Mouse (Mus musculus): ENCODE results near the gene Fbln1. TPM values are rescaled to one million over a fixed set of nuclear protein-coding genes. Genes with fewer than 3 reads are reported as not detected.

Gene Fbln1
- polyA plus RNA-seq, 1 experiment, result not detected

DNA sequence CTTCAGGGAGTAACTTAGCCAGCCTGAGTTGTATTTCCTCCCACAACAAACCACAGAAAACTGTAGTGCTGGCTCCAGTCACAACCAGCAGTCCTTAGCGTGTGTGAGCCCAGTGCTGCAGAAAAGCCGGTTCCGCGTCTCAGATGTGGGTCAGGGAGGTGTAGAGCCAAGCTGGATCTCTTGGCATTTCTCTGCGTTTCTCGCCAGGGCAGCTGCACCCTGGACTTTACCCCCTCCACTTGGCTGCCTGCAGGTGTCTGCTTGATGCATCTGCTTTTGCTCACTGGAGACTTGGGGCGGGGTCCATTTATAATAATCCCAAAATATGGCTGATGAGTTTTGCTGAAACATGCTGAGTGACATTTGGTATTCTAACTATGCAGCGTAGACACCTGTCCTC lies 71.5 kb downstream of the Fbln1 start:
- Histone ChIP-seq H3K4me3 (ENCODE audit: insufficient read depth, low read length) (no peak overlapping the region), H3K27ac (ENCODE audit: insufficient read depth, low read depth, low read length) (no peak overlapping the region), H3K4me1 (ENCODE audit: control insufficient read depth, insufficient read depth, low read length) (no peaks in the 10 kb centered on the region)
- TF ChIP-seq CTCF (IDR thresholded peaks at IDR 0.05; ENCODE audit: low read depth, low read length), result no peak
- no peak for TF ChIP-seq POLR2A (IDR thresholded peaks at IDR 0.05; ENCODE audit: borderline replicate concordance, low read depth, low read length)

DNA sequence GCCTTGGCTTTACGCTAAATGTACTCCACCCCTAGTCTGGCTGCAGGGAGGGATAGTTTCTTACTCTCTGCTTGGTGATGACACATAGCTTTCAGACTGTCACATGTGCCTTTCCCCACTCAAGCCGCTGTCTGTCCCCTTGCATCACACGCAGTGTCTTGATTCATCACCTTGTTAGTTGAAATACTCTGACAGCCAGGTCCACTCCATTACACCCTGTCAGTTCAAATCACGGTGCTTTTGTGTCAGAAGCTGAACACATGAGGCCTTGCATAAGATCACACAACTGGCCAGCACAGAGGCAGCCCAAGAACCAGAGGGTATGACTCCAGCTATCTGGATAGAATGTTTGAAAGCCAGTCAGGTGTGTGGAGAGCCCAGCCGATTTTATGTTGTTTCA lies 73.2 kb downstream of the Fbln1 start:
- no peak for TF ChIP-seq POLR2A (IDR thresholded peaks at IDR 0.05; ENCODE audit: borderline replicate concordance, low read depth, low read length)
- Histone ChIP-seq H3K27ac (ENCODE audit: insufficient read depth, low read depth, low read length) (no peak overlapping the region), H3K4me3 (ENCODE audit: insufficient read depth, low read length) (no peak overlapping the region)

DNA sequence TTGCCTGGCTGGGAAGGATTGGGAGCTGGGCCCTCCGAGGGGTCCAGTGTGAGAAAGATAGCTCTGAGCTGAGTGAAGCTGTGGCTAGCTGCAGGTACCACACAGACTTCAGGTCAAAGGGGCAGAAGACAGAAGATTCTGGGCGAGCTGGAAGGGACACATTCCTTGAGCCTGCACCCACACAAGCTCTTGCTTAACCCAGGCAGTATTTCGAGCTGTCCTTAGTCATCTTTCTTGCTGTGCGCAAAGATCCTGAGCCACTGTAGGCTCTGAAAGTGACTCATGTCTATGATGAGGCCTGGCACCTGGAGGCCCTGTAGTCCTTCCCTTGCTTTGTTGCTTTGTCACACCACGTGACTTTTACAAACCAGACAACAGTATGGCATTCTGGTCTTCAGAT lies 76.3 kb downstream of the Fbln1 start:
- Histone ChIP-seq H3K27ac (ENCODE audit: insufficient read depth, low read depth, low read length) (no peak overlapping the region), H3K4me3 (ENCODE audit: insufficient read depth, low read length) (no peak overlapping the region), H3K4me1 (ENCODE audit: control insufficient read depth, insufficient read depth, low read length) (no peaks in the 10 kb centered on the region)
- TF ChIP-seq POLR2A (IDR thresholded peaks at IDR 0.05; ENCODE audit: borderline replicate concordance, low read depth, low read length) (no peak), CTCF (IDR thresholded peaks at IDR 0.05; ENCODE audit: low read depth, low read length) (no peak)

More for the DNA sequence above, 73.2 kb downstream of the Fbln1 start:
- no peaks in the 10 kb centered on the region for H3K4me1 ChIP-seq (ENCODE audit: control insufficient read depth, insufficient read depth, low read length)

DNA sequence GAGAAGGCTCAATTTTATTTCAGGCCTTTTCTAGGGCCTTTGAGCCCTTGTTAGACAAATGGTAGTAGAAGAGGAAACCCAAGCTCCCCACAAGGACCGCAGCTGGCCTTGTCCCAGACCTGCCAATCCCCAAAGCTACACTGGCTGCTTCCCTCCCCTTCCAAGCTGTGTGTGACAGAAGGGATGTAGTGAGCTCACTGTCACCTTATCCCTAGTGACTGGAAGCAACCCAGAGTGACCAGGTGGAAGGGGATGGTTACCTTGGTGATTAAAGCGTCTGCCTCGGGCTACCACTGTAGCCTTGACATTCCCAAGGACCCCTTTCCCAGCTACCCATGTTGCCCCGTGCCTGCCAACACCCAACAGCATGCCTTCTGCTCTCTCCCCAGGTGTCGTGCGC lies 78.9 kb downstream of the Fbln1 start:
- H3K27ac ChIP-seq (ENCODE audit: insufficient read depth, low read depth, low read length), result no peak overlapping the region
- TF ChIP-seq CTCF (IDR thresholded peaks at IDR 0.05; ENCODE audit: low read depth, low read length) (no peak), POLR2A (IDR thresholded peaks at IDR 0.05; ENCODE audit: borderline replicate concordance, low read depth, low read length) (no peak)

DNA sequence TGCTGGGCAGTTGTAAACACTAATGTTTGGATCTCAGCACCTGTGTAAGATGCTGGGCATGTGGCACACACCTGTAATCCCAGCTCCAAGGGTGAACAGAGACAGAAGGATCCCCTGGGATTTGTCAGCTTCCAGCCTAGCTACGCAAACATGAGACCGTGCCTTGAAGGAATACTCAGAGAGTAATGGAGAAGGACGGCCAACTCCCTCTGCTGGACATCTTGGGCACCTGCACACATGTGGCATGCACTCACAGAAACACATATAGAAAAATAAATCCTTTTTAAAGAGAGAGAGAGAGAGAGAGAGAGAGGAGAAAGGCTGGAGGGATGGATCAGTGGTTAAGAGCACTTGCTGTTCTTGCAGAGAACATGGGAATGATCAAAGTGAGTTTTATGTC lies 88.9 kb downstream of the Fbln1 start:
- H3K4me1 ChIP-seq (ENCODE audit: control insufficient read depth, insufficient read depth, low read length), result no peaks in the 10 kb centered on the region
- 0 out of 2 replicates have a peak, but pooled peaks have one; percentile 10 for TF ChIP-seq CTCF (IDR thresholded peaks at IDR 0.05; ENCODE audit: low read depth, low read length)
- TF ChIP-seq POLR2A (IDR thresholded peaks at IDR 0.05; ENCODE audit: borderline replicate concordance, low read depth, low read length), result no peak
- H3K27ac ChIP-seq (ENCODE audit: insufficient read depth, low read depth, low read length), result no peak overlapping the region
- H3K4me3 ChIP-seq (ENCODE audit: insufficient read depth, low read length), result no peak overlapping the region

More for the DNA sequence above, 78.9 kb downstream of the Fbln1 start:
- no peaks in the 10 kb centered on the region for H3K4me1 ChIP-seq (ENCODE audit: control insufficient read depth, insufficient read depth, low read length)
- no peak overlapping the region for H3K4me3 ChIP-seq (ENCODE audit: insufficient read depth, low read length)

DNA sequence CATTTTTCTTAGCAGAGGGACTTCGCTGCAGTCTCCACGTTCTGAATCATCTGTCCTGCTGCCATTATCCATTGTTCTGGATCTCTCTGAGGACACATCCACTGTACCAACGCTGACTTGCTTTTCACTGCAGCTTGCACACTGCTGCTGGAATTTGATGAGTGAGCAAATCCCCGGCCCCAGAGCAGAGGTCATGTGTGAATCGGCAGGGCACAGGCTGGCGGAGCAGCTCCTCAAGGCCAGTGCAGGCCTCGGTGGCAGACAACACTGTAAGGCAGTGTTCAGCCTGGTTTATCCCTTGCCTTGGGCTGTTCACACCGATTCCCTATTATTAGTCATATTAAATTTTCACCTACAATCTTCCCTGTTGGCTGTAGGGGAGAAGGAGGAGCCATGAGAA lies 89.8 kb downstream of the Fbln1 start:
- Histone ChIP-seq H3K4me1 (ENCODE audit: control insufficient read depth, insufficient read depth, low read length) (no peaks in the 10 kb centered on the region), H3K4me3 (ENCODE audit: insufficient read depth, low read length) (no peak overlapping the region), H3K27ac (ENCODE audit: insufficient read depth, low read depth, low read length) (no peak overlapping the region)
- TF ChIP-seq POLR2A (IDR thresholded peaks at IDR 0.05; ENCODE audit: borderline replicate concordance, low read depth, low read length) (no peak), CTCF (IDR thresholded peaks at IDR 0.05; ENCODE audit: low read depth, low read length) (no peak)

DNA sequence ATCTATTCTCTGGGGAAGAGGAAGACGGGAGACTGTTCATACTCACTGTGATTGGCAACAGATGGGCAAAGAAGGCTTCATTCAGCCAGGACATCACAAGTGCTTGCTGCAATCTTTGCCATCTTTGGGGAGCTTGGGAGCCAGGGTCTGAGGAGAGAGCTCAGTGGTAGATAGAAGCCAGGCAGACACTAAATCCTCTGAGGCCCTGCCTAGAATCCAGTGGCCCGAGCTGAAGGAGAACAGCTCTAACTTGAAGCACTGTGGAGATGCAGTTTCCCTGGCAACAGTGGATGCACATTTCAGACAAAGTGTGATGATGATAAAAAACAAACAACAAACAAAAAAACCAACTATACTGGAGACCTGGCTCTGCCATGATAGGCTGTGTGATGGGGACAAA lies 90.2 kb downstream of the Fbln1 start:
- TF ChIP-seq POLR2A (IDR thresholded peaks at IDR 0.05; ENCODE audit: borderline replicate concordance, low read depth, low read length) (no peak), CTCF (IDR thresholded peaks at IDR 0.05; ENCODE audit: low read depth, low read length) (no peak)
- Histone ChIP-seq H3K27ac (ENCODE audit: insufficient read depth, low read depth, low read length) (no peak overlapping the region), H3K4me1 (ENCODE audit: control insufficient read depth, insufficient read depth, low read length) (no peaks in the 10 kb centered on the region), H3K4me3 (ENCODE audit: insufficient read depth, low read length) (no peak overlapping the region)

DNA sequence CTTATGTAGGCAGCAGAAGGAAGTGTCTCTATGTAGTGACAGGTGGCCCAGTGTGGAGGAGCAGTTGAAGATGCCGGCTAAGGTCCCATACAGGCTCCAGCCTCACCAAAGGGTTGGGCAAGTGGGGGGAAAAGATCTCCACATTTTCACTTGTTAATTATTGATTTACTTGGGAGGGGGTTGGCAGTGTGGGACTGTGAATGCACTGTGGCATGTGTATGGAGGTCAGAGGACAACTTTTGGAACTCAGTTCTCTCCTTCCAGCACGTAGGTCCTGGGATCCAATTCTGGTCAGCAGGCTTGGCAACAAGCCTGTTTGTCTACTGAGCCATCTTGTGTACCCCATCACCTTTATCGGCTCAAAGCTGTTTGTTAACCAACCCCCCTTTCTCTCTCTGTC lies 90.8 kb downstream of the Fbln1 start:
- Histone ChIP-seq H3K4me1 (ENCODE audit: control insufficient read depth, insufficient read depth, low read length) (no peaks in the 10 kb centered on the region), H3K4me3 (ENCODE audit: insufficient read depth, low read length) (no peak overlapping the region), H3K27ac (ENCODE audit: insufficient read depth, low read depth, low read length) (no peak overlapping the region)
- no peak for TF ChIP-seq POLR2A (IDR thresholded peaks at IDR 0.05; ENCODE audit: borderline replicate concordance, low read depth, low read length)
- TF ChIP-seq CTCF (IDR thresholded peaks at IDR 0.05; ENCODE audit: low read depth, low read length), result no peak

DNA sequence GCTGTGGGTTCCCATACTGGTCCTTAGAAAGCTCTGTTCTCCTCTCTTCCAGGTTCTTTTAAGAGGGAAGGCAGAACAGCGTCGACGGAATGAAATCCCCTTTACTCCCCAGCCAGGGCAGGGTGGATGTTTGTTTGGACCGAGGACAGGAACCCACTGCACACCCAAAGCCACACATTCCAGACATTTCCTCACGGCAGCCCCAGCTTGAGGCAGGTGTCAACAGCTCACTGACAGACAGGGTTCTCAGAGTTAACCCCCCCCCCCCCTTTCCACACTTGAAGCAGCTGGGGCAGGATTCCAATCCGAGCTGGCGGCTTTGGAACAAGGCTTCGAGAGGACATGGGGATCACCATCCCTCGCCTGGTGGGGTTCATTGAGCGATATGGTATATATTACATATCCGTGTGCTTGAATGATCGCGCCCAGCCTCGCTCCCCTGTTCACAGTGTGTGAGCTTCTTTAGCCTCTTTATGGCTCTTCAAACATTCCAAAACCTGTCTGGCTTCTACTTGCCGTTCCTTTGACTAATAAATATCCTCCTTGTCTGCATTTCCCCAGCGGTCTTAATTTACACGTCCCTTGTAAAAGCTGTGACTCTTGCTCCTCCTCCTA lies 92.5 kb downstream of the Fbln1 start:
- no peak for TF ChIP-seq POLR2A (IDR thresholded peaks at IDR 0.05; ENCODE audit: borderline replicate concordance, low read depth, low read length)
- TF ChIP-seq CTCF (IDR thresholded peaks at IDR 0.05; ENCODE audit: low read depth, low read length), result no peak
- no peak overlapping the region for H3K27ac ChIP-seq (ENCODE audit: insufficient read depth, low read depth, low read length)
- H3K4me1 ChIP-seq (ENCODE audit: control insufficient read depth, insufficient read depth, low read length), result no peaks in the 10 kb centered on the region
- no peak overlapping the region for H3K4me3 ChIP-seq (ENCODE audit: insufficient read depth, low read length)

DNA sequence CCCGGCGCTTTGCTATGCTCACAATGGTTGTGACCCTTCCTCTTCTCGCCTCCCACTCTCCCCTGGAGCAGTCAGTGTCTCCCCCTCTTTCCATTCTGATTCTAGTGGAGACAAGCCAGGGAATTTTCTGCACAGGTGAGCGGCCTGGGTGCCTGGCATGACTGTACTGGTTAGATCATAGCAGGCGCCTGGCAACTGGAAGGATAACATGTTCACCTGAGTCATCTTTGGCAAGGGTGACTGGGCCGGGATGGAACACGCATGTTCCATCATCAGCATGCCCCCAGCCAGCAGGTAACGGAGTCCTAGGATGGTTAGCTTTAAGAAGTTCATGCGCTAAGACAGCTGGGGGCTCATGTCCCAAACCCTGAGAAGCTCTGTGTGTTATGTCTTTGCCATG lies 93.2 kb downstream of the Fbln1 start:
- TF ChIP-seq CTCF (IDR thresholded peaks at IDR 0.05; ENCODE audit: low read depth, low read length) (no peak), POLR2A (IDR thresholded peaks at IDR 0.05; ENCODE audit: borderline replicate concordance, low read depth, low read length) (no peak)
- Histone ChIP-seq H3K4me3 (ENCODE audit: insufficient read depth, low read length) (no peak overlapping the region), H3K4me1 (ENCODE audit: control insufficient read depth, insufficient read depth, low read length) (no peaks in the 10 kb centered on the region), H3K27ac (ENCODE audit: insufficient read depth, low read depth, low read length) (no peak overlapping the region)

DNA sequence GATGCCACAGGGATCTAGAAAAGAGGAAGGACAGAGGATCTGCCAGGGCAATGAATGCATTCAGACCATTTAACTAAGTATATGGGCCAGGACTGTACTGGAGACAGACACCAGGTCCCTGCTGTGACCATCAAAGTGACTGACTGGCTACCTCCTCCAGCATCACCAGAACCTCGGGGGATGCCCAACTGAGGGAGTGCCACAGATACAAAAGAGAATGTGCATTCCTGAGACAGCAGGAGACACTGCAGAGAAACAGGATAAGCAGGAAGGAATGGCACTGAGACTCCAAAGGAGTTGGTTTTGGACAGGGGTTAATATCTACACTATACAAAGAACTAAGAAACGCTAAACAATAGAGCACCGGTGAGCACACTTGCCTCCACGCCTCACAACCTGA lies 97.5 kb downstream of the Fbln1 start:
- no peak overlapping the region for H3K27ac ChIP-seq (ENCODE audit: insufficient read depth, low read depth, low read length)
- H3K4me1 ChIP-seq (ENCODE audit: control insufficient read depth, insufficient read depth, low read length), result no peaks in the 10 kb centered on the region
- TF ChIP-seq CTCF (IDR thresholded peaks at IDR 0.05; ENCODE audit: low read depth, low read length), result no peak
- TF ChIP-seq POLR2A (IDR thresholded peaks at IDR 0.05; ENCODE audit: borderline replicate concordance, low read depth, low read length), result no peak
- H3K4me3 ChIP-seq (ENCODE audit: insufficient read depth, low read length), result no peak overlapping the region

Data from bone marrow macrophage, adult 2 months (primary cell).